Comparison of ENCODE assay signal across 22 mouse cellular contexts in genomic region chr1:118523161-118523560, GRCm38 (mm10).
"Had no signal": no experiment of that assay in that cellular context is flagged by ENCODE, and none has a peak within 500 bp of the region (broad histone marks: within the 10 kb centered on the region; RNA-seq: fewer than 3 reads in every experiment).

No protein-coding gene starts in this region.

- H3K27ac ChIP-seq: layer of hippocampus, adult 2 months; limb, embryonic 10.5 days; limb, embryonic 13.5 days; liver, embryonic 12.5 days; liver, embryonic 15.5 days; lung, embryonic 15.5 days; midbrain, embryonic 10.5 days; midbrain, embryonic 13.5 days; neural tube, embryonic 13.5 days had no signal

- H3K9me3 ChIP-seq: limb, embryonic 10.5 days; limb, embryonic 13.5 days; liver, embryonic 12.5 days; liver, embryonic 15.5 days; lung, embryonic 15.5 days; megakaryocyte, embryonic 14.5 days; midbrain, embryonic 10.5 days; midbrain, embryonic 13.5 days; neural tube, embryonic 13.5 days had no signal

- DNase-seq: layer of hippocampus, adult 9-11 months; liver; lung, adult 18-20 months; lung, postnatal 10 days; lung, postnatal 36 days; retina, postnatal 1 day; right cerebral cortex, postnatal 25 days; thymus, adult 18-20 months; thymus, postnatal 36 days had no signal

- H3K4me2 ChIP-seq: limb, embryonic 13.5 days; liver, embryonic 12.5 days; liver, embryonic 15.5 days; lung, embryonic 15.5 days; midbrain, embryonic 13.5 days; neural tube, embryonic 13.5 days had no signal

- H3K4me1 ChIP-seq: limb, embryonic 10.5 days; limb, embryonic 13.5 days; liver, embryonic 12.5 days; liver, embryonic 15.5 days; lung, embryonic 15.5 days; megakaryocyte, embryonic 14.5 days; midbrain, embryonic 10.5 days; midbrain, embryonic 13.5 days; neural tube, embryonic 13.5 days had no signal

- H3K27me3 ChIP-seq: limb, embryonic 13.5 days; liver, embryonic 12.5 days; liver, embryonic 15.5 days; lung, embryonic 15.5 days; megakaryocyte, embryonic 14.5 days; midbrain, embryonic 13.5 days; neural tube, embryonic 13.5 days had no signal

- ATAC-seq: intestine, embryonic 16.5 days; liver, embryonic 12.5 days; midbrain, embryonic 13.5 days; midbrain, embryonic 16.5 days had no signal

- H3K4me3 ChIP-seq: layer of hippocampus, adult 2 months; limb, embryonic 10.5 days; limb, embryonic 13.5 days; liver, embryonic 12.5 days; liver, embryonic 15.5 days; lung, embryonic 15.5 days; megakaryocyte, embryonic 14.5 days; midbrain, embryonic 10.5 days; midbrain, embryonic 13.5 days; myocyte; neural tube, embryonic 13.5 days had no signal

- H3K9ac ChIP-seq: limb, embryonic 13.5 days; liver, embryonic 12.5 days; liver, embryonic 15.5 days; lung, embryonic 15.5 days; midbrain, embryonic 13.5 days; neural tube, embryonic 13.5 days had no signal
